Mouse (Mus musculus): ENCODE data around the gene Ush1c.

The Ush1c gene

GRCm38 (mm10) chr7:46238346-46238745 is at the start of gene Ush1c:
TSS of gene Ush1c (minus strand) at chr7:46238503.
- no peak for DNase-seq

- DNase-seq = no peak
Measured at GRCm38 (mm10) chr7:46287051-46287450, 48.7 kb upstream of the Ush1c start.

GRCm38 (mm10) chr7:46286391-46286790 is 48.1 kb upstream of the Ush1c start:
- DNase-seq = no peak

- no peak for DNase-seq
Measured at GRCm38 (mm10) chr7:46285161-46285839, 47.0 kb upstream of the Ush1c start.

- DNase-seq = no peak
Measured at GRCm38 (mm10) chr7:46283681-46284080, 45.4 kb upstream of the Ush1c start.

- no peak for DNase-seq
Measured at GRCm38 (mm10) chr7:46282276-46282675, 44.0 kb upstream of the Ush1c start.

- DNase-seq = no peak
Measured at GRCm38 (mm10) chr7:46280896-46281295, 42.6 kb upstream of the Ush1c start.

- peak; percentile 67 to 85 for DNase-seq
Measured at GRCm38 (mm10) chr7:46279946-46280345, 41.6 kb upstream of the Ush1c start.

- DNase-seq = no peak
Measured at GRCm38 (mm10) chr7:46276156-46276555, 37.9 kb upstream of the Ush1c start.

- DNase-seq = no peak
Measured at GRCm38 (mm10) chr7:46251841-46252240, 13.5 kb upstream of the Ush1c start.

- DNase-seq = no peak
Measured at GRCm38 (mm10) chr7:46247606-46248005, 9.3 kb upstream of the Ush1c start.

GRCm38 (mm10) chr7:46246876-46247275 is 8.6 kb upstream of the Ush1c start:
- no peak for DNase-seq

- DNase-seq = peak; percentile 17 to 27
Measured at GRCm38 (mm10) chr7:46240696-46241095, 2.4 kb upstream of the Ush1c start, which contains the start of gene Otog. TSS of gene Otog (plus strand) at chr7:46240987.

- peak; percentile 62 to 68 for DNase-seq
Measured at GRCm38 (mm10) chr7:46240091-46240490, 1.8 kb upstream of the Ush1c start.

GRCm38 (mm10) chr7:46237192-46237591 is 1.1 kb downstream of the Ush1c start:
- no peak for DNase-seq

- no peak for DNase-seq
Measured at GRCm38 (mm10) chr7:46236363-46236762, 1.9 kb downstream of the Ush1c start.

- DNase-seq = no peak
Measured at GRCm38 (mm10) chr7:46235948-46236347, 2.4 kb downstream of the Ush1c start.

- peak; percentile 75 to 86 for DNase-seq
Measured at GRCm38 (mm10) chr7:46226936-46227335, 11.4 kb downstream of the Ush1c start.

GRCm38 (mm10) chr7:46226253-46226652 is 12.1 kb downstream of the Ush1c start:
- peak; percentile 64 to 82 for DNase-seq

- no peak for DNase-seq
Measured at GRCm38 (mm10) chr7:46220591-46221129, 17.6 kb downstream of the Ush1c start.

GRCm38 (mm10) chr7:46218415-46218814 is 19.9 kb downstream of the Ush1c start:
- DNase-seq = no peak

GRCm38 (mm10) chr7:46216481-46216880 is 21.8 kb downstream of the Ush1c start:
- DNase-seq = no peak

- no peak for DNase-seq
Measured at GRCm38 (mm10) chr7:46210276-46210675, 28.0 kb downstream of the Ush1c start.

- DNase-seq = no peak
Measured at GRCm38 (mm10) chr7:46208131-46208530, 30.2 kb downstream of the Ush1c start.

GRCm38 (mm10) chr7:46204775-46205174 is 33.5 kb downstream of the Ush1c start:
- peak in 1 of 2 experiments; percentile 36 for DNase-seq
